Mouse (Mus musculus) thymus, postnatal 10 days (tissue): ENCODE measurements around the gene Ahdc1.
A peak's percentile ranks its signal among the peaks of the same experiment; 100 is the strongest.

Experiments used
- DNase-seq, 2 experiments: peaks; one replicate each; pipeline ENCODE4 v3.0.0; 2021; ENCODE audit warnings: low spot score in 2 of 2

Gene Ahdc1

GRCm38 (mm10) chr4:133054530-133054929 is 43.5 kb downstream of the Ahdc1 start:
- DNase-seq = no peak

GRCm38 (mm10) chr4:133055163-133055951 is 44.3 kb downstream of the Ahdc1 start:
- no peak for DNase-seq

GRCm38 (mm10) chr4:133056069-133056890 is 45.2 kb downstream of the Ahdc1 start:
- DNase-seq = peak; percentile 70 to 86

GRCm38 (mm10) chr4:133057389-133058122 is 46.5 kb downstream of the Ahdc1 start:
- peak; percentile 60 to 71 for DNase-seq

- peak; percentile 57 to 68 for DNase-seq
Observed at GRCm38 (mm10) chr4:133058123-133058453, 47.0 kb downstream of the Ahdc1 start.

GRCm38 (mm10) chr4:133058513-133059480 is 47.7 kb downstream of the Ahdc1 start:
- no peak for DNase-seq

- no peak for DNase-seq
Observed at GRCm38 (mm10) chr4:133060702-133061101, 49.6 kb downstream of the Ahdc1 start.

GRCm38 (mm10) chr4:133061798-133062197 is 50.7 kb downstream of the Ahdc1 start:
- DNase-seq = no peak

GRCm38 (mm10) chr4:133062286-133062685 is 51.2 kb downstream of the Ahdc1 start:
- no peak for DNase-seq

GRCm38 (mm10) chr4:133063203-133063602 is 52.1 kb downstream of the Ahdc1 start:
- DNase-seq = no peak

- no peak for DNase-seq
Observed at GRCm38 (mm10) chr4:133063799-133064198, 52.7 kb downstream of the Ahdc1 start.

GRCm38 (mm10) chr4:133064791-133065190 is 53.7 kb downstream of the Ahdc1 start:
- DNase-seq = no peak

- DNase-seq = no peak
Observed at GRCm38 (mm10) chr4:133065894-133066386, 54.9 kb downstream of the Ahdc1 start.

- no peak for DNase-seq
Observed at GRCm38 (mm10) chr4:133068400-133069138, 57.5 kb downstream of the Ahdc1 start.

- DNase-seq = no peak
Observed at GRCm38 (mm10) chr4:133070388-133070787, 59.3 kb downstream of the Ahdc1 start.

- no peak for DNase-seq
Observed at GRCm38 (mm10) chr4:133070821-133071372, 59.8 kb downstream of the Ahdc1 start.

- DNase-seq = peak; percentile 75 to 78
Observed at GRCm38 (mm10) chr4:133073192-133073591, 62.1 kb downstream of the Ahdc1 start.

GRCm38 (mm10) chr4:133074070-133074819 is 63.2 kb downstream of the Ahdc1 start:
- no peak for DNase-seq
